Mouse (Mus musculus): ENCODE measurements around the gene Tspan8. TPM values are rescaled to one million over a fixed set of nuclear protein-coding genes. Genes with fewer than 3 reads are reported as not detected.

The Tspan8 gene
- polyA plus RNA-seq (2015; fragmentation: Nextera tagmentation; extraction: Ambion mirVana), result 10.1 and 11.5 TPM in 2 replicates

GRCm38 (mm10) chr10:115816511-115816910 is at the start of gene Tspan8:
Gene Tspan8 (plus strand): TSS chr10:115816832.

Other genes with a start within 250 kb of the Tspan8 start
- gene A930009A15Rik, start 246.8 kb upstream of the Tspan8 start, polyA plus RNA-seq (2015; fragmentation: Nextera tagmentation; extraction: Ambion mirVana), result 0.14 TPM in 1 of 2 replicates, not detected in the other
- 4.7 and 13.7 TPM in 2 replicates for gene Lgr5, start 229.1 kb upstream of the Tspan8 start, polyA plus RNA-seq (2015; fragmentation: Nextera tagmentation; extraction: Ambion mirVana)
- 8.3 and 11.5 TPM in 2 replicates for gene Ptprr, start 201.4 kb downstream of the Tspan8 start, polyA plus RNA-seq (2015; fragmentation: Nextera tagmentation; extraction: Ambion mirVana)

All from adrenal gland, postnatal 0 days (tissue).